15 mouse cellular contexts compared by ENCODE assay signal in the genomic region with DNA sequence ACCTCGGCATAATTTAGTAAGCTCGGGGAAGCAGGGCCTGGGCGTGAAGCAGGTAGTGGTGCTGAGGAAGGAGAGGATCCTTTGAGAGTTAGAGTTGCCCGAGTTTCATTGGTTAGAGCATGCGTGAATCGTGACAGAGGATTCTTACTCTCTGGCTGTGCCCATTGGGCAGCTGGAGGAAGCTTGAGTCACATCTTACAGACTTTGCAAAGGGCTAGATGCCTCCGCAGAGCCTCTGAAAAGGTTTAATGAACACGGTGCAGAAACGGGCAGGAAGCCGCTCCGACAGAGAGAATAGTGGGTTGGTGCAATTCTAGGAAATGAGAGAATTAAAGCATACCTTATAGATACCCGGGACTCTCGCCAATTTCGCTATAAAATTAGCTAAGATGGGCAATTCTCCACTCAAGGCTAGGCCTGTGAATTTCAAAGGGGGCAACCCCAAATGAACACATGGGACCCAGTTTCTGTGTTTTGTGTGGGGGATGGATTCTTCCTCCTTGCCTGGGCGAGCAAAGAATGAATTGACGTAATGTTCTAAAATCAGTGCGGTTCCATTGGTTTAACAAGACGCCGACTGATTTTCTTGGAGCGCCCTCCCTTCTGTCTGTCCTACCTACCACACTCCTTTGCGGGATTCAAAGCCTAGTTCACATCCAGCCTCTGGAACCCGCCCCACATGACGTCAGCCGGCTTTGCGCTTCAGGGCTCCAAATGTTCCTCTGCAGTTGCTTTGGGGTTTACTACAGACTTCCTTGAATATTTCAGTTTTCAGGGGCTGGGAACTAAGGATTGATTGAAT. TPM values are rescaled to one million over a fixed set of nuclear protein-coding genes. Genes with fewer than 3 reads are reported as not detected.
DNase-seq lines count a peak whose midpoint lies in the region; ATAC-seq and TF ChIP-seq lines count a peak whose summit lies in the region.
"Had no signal": no experiment of that assay in that cellular context is flagged by ENCODE, and none has a peak within 500 bp of the region (broad histone marks: within the 10 kb centered on the region; RNA-seq: fewer than 3 reads in every experiment).

No protein-coding gene starts in this region.

- TF ChIP-seq CTCF in intestine, postnatal 0 days (IDR thresholded peaks at IDR 0.05; ENCODE audit: low read depth) = no peak

- 0 out of 2 replicates have a peak overlapping the region, but pooled peaks have one; percentile 5 for H3K4me2 ChIP-seq in heart, embryonic 14.5 days (ENCODE audit: low read length)
- peak overlapping the region; percentile 11; the same call in 1 of the 2 replicates for H3K4me2 ChIP-seq in limb, embryonic 15.5 days
- H3K4me2 ChIP-seq in intestine, postnatal 0 days (replicated peaks; ENCODE audit: low read depth) = no peak overlapping the region
- H3K4me2 ChIP-seq: embryonic facial prominence, embryonic 15.5 days; hindbrain, embryonic 15.5 days; lung, embryonic 14.5 days had no signal

- DNase-seq in heart, adult 8-10 months (ENCODE audit: low spot score) = no peak
- DNase-seq in CD4-positive, CD25-positive, alpha-beta regulatory T cell, adult 2 months (ENCODE audit: low read depth, low spot score) = peak; percentile 45
- peak; percentile 65 for DNase-seq in ES-CJ7 (ENCODE audit: low read depth, low spot score)
- DNase-seq in urinary bladder, postnatal 10 days (ENCODE audit: low spot score) = no peak
- DNase-seq: gastrocnemius, postnatal 25 days; lung, embryonic 14.5 days; thymus, postnatal 4 days had no signal

- no peak overlapping the region for H3K4me3 ChIP-seq in heart, embryonic 14.5 days (ENCODE audit: control insufficient read depth in 1 of 2, insufficient read depth in 1 of 2, low read depth in 1 of 2, low read length in 2 of 2)
- H3K4me3 ChIP-seq in limb, embryonic 15.5 days = no peak overlapping the region
- no peak overlapping the region for H3K4me3 ChIP-seq in intestine, postnatal 0 days (ENCODE audit: low read depth, low read length)
- H3K4me3 ChIP-seq: embryonic facial prominence, embryonic 15.5 days; hindbrain, embryonic 15.5 days; myocyte had no signal

- no peak for ATAC-seq in heart, embryonic 14.5 days (ENCODE audit: insufficient number of reproducible peaks, insufficient read depth, low FRiP score, low read depth)
- no peak for ATAC-seq in limb, embryonic 15.5 days (ENCODE audit: insufficient number of reproducible peaks, low FRiP score, low TSS enrichment, low read depth)
- ATAC-seq in intestine, postnatal 0 days = no peak

- H3K27ac ChIP-seq in heart, embryonic 14.5 days (replicated peaks in 1 of 2; ENCODE audit: control insufficient read depth in 1 of 2, insufficient read depth in 1 of 2, low read depth in 2 of 2, low read length in 2 of 2) = no peak overlapping the region
- peak overlapping the region; percentile 8; the same call in 1 of the 2 replicates for H3K27ac ChIP-seq in limb, embryonic 15.5 days
- H3K27ac ChIP-seq in intestine, postnatal 0 days (ENCODE audit: low read depth, low read length) = no peak overlapping the region
- H3K27ac ChIP-seq: embryonic facial prominence, embryonic 15.5 days; hindbrain, embryonic 15.5 days had no signal

- H3K36me3 ChIP-seq in heart, embryonic 14.5 days (ENCODE audit: control insufficient read depth, insufficient read depth, low read length) = no peaks in the 10 kb centered on the region
- no peaks in the 10 kb centered on the region for H3K36me3 ChIP-seq in limb, embryonic 15.5 days
- H3K36me3 ChIP-seq in intestine, postnatal 0 days (ENCODE audit: control insufficient read depth, insufficient read depth) = no peaks in the 10 kb centered on the region
- H3K36me3 ChIP-seq: embryonic facial prominence, embryonic 15.5 days; G1E; hindbrain, embryonic 15.5 days had no signal

- H3K4me1 ChIP-seq in heart, embryonic 14.5 days (ENCODE audit: control insufficient read depth in 2 of 2, insufficient read depth in 2 of 2, low read length in 2 of 2) = peaks cover 6 to 11% of the 10 kb centered on the region in 2 experiments
- peaks cover 7% of the 10 kb centered on the region for H3K4me1 ChIP-seq in limb, embryonic 15.5 days
- no peaks in the 10 kb centered on the region for H3K4me1 ChIP-seq in intestine, postnatal 0 days (replicated peaks; ENCODE audit: control insufficient read depth, insufficient read depth, low read length)

- H3K27me3 ChIP-seq in heart, embryonic 14.5 days (ENCODE audit: control insufficient read depth, insufficient read depth, low read length) = no peaks in the 10 kb centered on the region
- no peaks in the 10 kb centered on the region for H3K27me3 ChIP-seq in limb, embryonic 15.5 days
- H3K27me3 ChIP-seq in intestine, postnatal 0 days (replicated peaks; ENCODE audit: control insufficient read depth, insufficient read depth, low read length) = no peaks in the 10 kb centered on the region
- H3K27me3 ChIP-seq: embryonic facial prominence, embryonic 15.5 days; hindbrain, embryonic 15.5 days had no signal

- no peaks in the 10 kb centered on the region for H3K9me3 ChIP-seq in heart, embryonic 14.5 days (ENCODE audit: control insufficient read depth, low read length)
- no peaks in the 10 kb centered on the region for H3K9me3 ChIP-seq in limb, embryonic 15.5 days
- H3K9me3 ChIP-seq in intestine, postnatal 0 days (ENCODE audit: control insufficient read depth) = no peaks in the 10 kb centered on the region
- H3K9me3 ChIP-seq: embryonic facial prominence, embryonic 15.5 days; G1E; hindbrain, embryonic 15.5 days had no signal

- no peak overlapping the region for H3K9ac ChIP-seq in heart, embryonic 14.5 days (ENCODE audit: low read length)
- H3K9ac ChIP-seq in limb, embryonic 15.5 days = no peak overlapping the region
- H3K9ac ChIP-seq in intestine, postnatal 0 days (ENCODE audit: low read depth, low read length) = no peak overlapping the region
- H3K9ac ChIP-seq: embryonic facial prominence, embryonic 15.5 days; hindbrain, embryonic 15.5 days; lung, embryonic 14.5 days had no signal

- 71% methylated on average over 25 of the region's 25 CpGs for WGBS in heart, embryonic 14.5 days
- WGBS in limb, embryonic 15.5 days = 61% methylated on average over 25 of the region's 25 CpGs
- 81% methylated on average over 25 of the region's 25 CpGs for WGBS in intestine, postnatal 0 days

RNA-seq across cellular contexts. Expression of a gene that starts 52.1 kb away (rescaled TPM):
- polyA plus RNA-seq in heart, embryonic 14.5 days (2014; fragmentation: Nextera tagmentation; extraction: Ambion mirVana) = 97.2 and 101 TPM in 2 replicates
- 100 to 1,000 TPM; 276 to 382 (median 344) TPM for total RNA-seq in heart, adult 8-10 months (2022)
- 77.7 and 86.4 TPM in 2 replicates for polyA plus RNA-seq in limb, embryonic 15.5 days (2015; fragmentation: Nextera tagmentation; extraction: Ambion mirVana)
- 105 and 107 TPM in 2 replicates for polyA plus RNA-seq in intestine, postnatal 0 days (2015; fragmentation: Nextera tagmentation; extraction: Ambion mirVana)

RNA-seq across cellular contexts. Expression of a gene that starts 57.2 kb away (rescaled TPM):
- polyA plus RNA-seq in heart, embryonic 14.5 days (2014; fragmentation: Nextera tagmentation; extraction: Ambion mirVana) = not detected in 2 replicates
- total RNA-seq in heart, adult 8-10 months (2022) = not detected
- not detected in 2 replicates for polyA plus RNA-seq in limb, embryonic 15.5 days (2015; fragmentation: Nextera tagmentation; extraction: Ambion mirVana)
- polyA plus RNA-seq in intestine, postnatal 0 days (2015; fragmentation: Nextera tagmentation; extraction: Ambion mirVana) = not detected in 2 replicates
- total RNA-seq: gastrocnemius, postnatal 25 days; left cerebral cortex, postnatal 25 days had no signal
- polyA plus RNA-seq: embryonic facial prominence, embryonic 15.5 days; G1E; hindbrain, embryonic 15.5 days; lung, embryonic 14.5 days had no signal

Comparison
In these comparisons a context has a peak if more than half of its experiments do, and no peak if none do; other contexts are left out.
1. DNase-seq: peak in CD4-positive, CD25-positive, alpha-beta regulatory T cell, adult 2 months (single experiment) and ES-CJ7 (single experiment); none in heart, adult 8-10 months (single experiment) and urinary bladder, postnatal 10 days (single experiment).